In genomic region chr10:89874036-89874435, GRCm38 (mm10) we compare ENCODE assay signal across 8 mouse cellular contexts. TPM values are rescaled to one million over a fixed set of nuclear protein-coding genes. Genes with fewer than 3 reads are reported as not detected.
DNase-seq lines count a peak whose midpoint lies in the region; ATAC-seq and TF ChIP-seq lines count a peak whose summit lies in the region.

No protein-coding gene starts in this region.

- WGBS in kidney, postnatal 0 days = 6% methylated on average over 8 of the region's 8 CpGs
- WGBS in embryonic facial prominence, embryonic 12.5 days = 9% methylated on average over 8 of the region's 8 CpGs
- 5% methylated on average over 8 of the region's 8 CpGs for WGBS in hindbrain, embryonic 16.5 days
- 3% methylated on average over 8 of the region's 8 CpGs for WGBS in midbrain, postnatal 0 days

- no peaks in the 10 kb centered on the region for H3K9me3 ChIP-seq in kidney, postnatal 0 days (replicated peaks; ENCODE audit: low read length)
- no peaks in the 10 kb centered on the region for H3K9me3 ChIP-seq in embryonic facial prominence, embryonic 12.5 days
- no peaks in the 10 kb centered on the region for H3K9me3 ChIP-seq in hindbrain, embryonic 16.5 days (ENCODE audit: control insufficient read depth, low read length)
- H3K9me3 ChIP-seq in midbrain, postnatal 0 days (ENCODE audit: low read length) = no peaks in the 10 kb centered on the region

- H3K4me2 ChIP-seq in kidney, postnatal 0 days (ENCODE audit: low read length) = peak overlapping the region; percentile 93
- H3K4me2 ChIP-seq in embryonic facial prominence, embryonic 12.5 days (replicated peaks) = peak overlapping the region; percentile 96
- peak overlapping the region; percentile 81 for H3K4me2 ChIP-seq in hindbrain, embryonic 16.5 days (ENCODE audit: low read length)
- peak overlapping the region; percentile 65 for H3K4me2 ChIP-seq in midbrain, postnatal 0 days (ENCODE audit: low read depth, low read length, poor library complexity, severe bottlenecking)

- no peaks in the 10 kb centered on the region for H3K36me3 ChIP-seq in kidney, postnatal 0 days (ENCODE audit: insufficient read depth, low read length)
- H3K36me3 ChIP-seq in embryonic facial prominence, embryonic 12.5 days = no peaks in the 10 kb centered on the region
- H3K36me3 ChIP-seq in hindbrain, embryonic 16.5 days (ENCODE audit: control insufficient read depth, insufficient read depth, low read length) = no peaks in the 10 kb centered on the region
- no peaks in the 10 kb centered on the region for H3K36me3 ChIP-seq in midbrain, postnatal 0 days (ENCODE audit: insufficient read depth, low read length)

- no peak for ATAC-seq in kidney, postnatal 0 days (replicated peaks; ENCODE audit: low FRiP score, low read depth)
- no peak for ATAC-seq in embryonic facial prominence, embryonic 12.5 days (ENCODE audit: insufficient number of reproducible peaks, insufficient read depth, low FRiP score, low TSS enrichment)
- no peak for ATAC-seq in hindbrain, embryonic 16.5 days
- ATAC-seq in midbrain, postnatal 0 days (ENCODE audit: low FRiP score) = no peak

- no peak overlapping the region for H3K9ac ChIP-seq in kidney, postnatal 0 days (ENCODE audit: low read depth, low read length)
- no peak overlapping the region; the same call in 1 of the 2 replicates for H3K9ac ChIP-seq in embryonic facial prominence, embryonic 12.5 days
- H3K9ac ChIP-seq in hindbrain, embryonic 16.5 days (ENCODE audit: low read depth, low read length) = peak overlapping the region; percentile 94
- peak overlapping the region; percentile 91 for H3K9ac ChIP-seq in midbrain, postnatal 0 days (replicated peaks; ENCODE audit: low read length, poor library complexity, severe bottlenecking)

- peaks cover 7% of the 10 kb centered on the region; the same call in 1 of the 2 replicates for H3K4me1 ChIP-seq in kidney, postnatal 0 days (replicated peaks; ENCODE audit: insufficient read depth, low read length)
- H3K4me1 ChIP-seq in embryonic facial prominence, embryonic 12.5 days = peaks cover 9% of the 10 kb centered on the region; the same call in 1 of the 2 replicates
- peaks cover 12% of the 10 kb centered on the region for H3K4me1 ChIP-seq in hindbrain, embryonic 16.5 days (ENCODE audit: control insufficient read depth, insufficient read depth, low read depth, low read length)
- 0 out of 2 replicates have a peak, but pooled peaks cover 3% of the 10 kb centered on the region for H3K4me1 ChIP-seq in midbrain, postnatal 0 days (ENCODE audit: insufficient read depth, low read length)

- no peak for TF ChIP-seq CTCF in kidney, postnatal 0 days (IDR thresholded peaks at IDR 0.05; ENCODE audit: low read depth)
- TF ChIP-seq CTCF in midbrain, postnatal 0 days (IDR thresholded peaks at IDR 0.05) = no peak

- peak; percentile 7 for DNase-seq in kidney, postnatal 0 days (ENCODE audit: low spot score)
- no peak for DNase-seq in kidney, adult 11 months
- DNase-seq in midbrain, postnatal 0 days (ENCODE audit: low spot score) = peak; percentile 18
- DNase-seq in ovary, postnatal 36 days (ENCODE audit: low spot score) = no peak
- no peak for DNase-seq in T-cell, adult 2 months (ENCODE audit: low spot score)
- DNase-seq in layer of hippocampus, adult 9-10 months (ENCODE audit: low spot score) = no peak

- H3K27ac ChIP-seq in kidney, postnatal 0 days = no peak overlapping the region
- no peak overlapping the region for H3K27ac ChIP-seq in embryonic facial prominence, embryonic 12.5 days
- peak overlapping the region; percentile 95 for H3K27ac ChIP-seq in hindbrain, embryonic 16.5 days (ENCODE audit: low read depth, low read length)
- H3K27ac ChIP-seq in midbrain, postnatal 0 days (ENCODE audit: low read depth, low read length) = peak overlapping the region; percentile 95; the same call in 1 of the 2 replicates

- no peaks in the 10 kb centered on the region for H3K27me3 ChIP-seq in kidney, postnatal 0 days (ENCODE audit: insufficient read depth, low read length)
- peaks cover 14% of the 10 kb centered on the region for H3K27me3 ChIP-seq in embryonic facial prominence, embryonic 12.5 days
- H3K27me3 ChIP-seq in hindbrain, embryonic 16.5 days (replicated peaks; ENCODE audit: control insufficient read depth, insufficient read depth, low read length) = no peaks in the 10 kb centered on the region
- no peaks in the 10 kb centered on the region for H3K27me3 ChIP-seq in midbrain, postnatal 0 days (ENCODE audit: insufficient read depth, low read length)

- peak overlapping the region; percentile 52 for H3K4me3 ChIP-seq in kidney, postnatal 0 days (replicated peaks; ENCODE audit: low read depth, low read length)
- H3K4me3 ChIP-seq in embryonic facial prominence, embryonic 12.5 days = peak overlapping the region; percentile 61
- H3K4me3 ChIP-seq in hindbrain, embryonic 16.5 days (ENCODE audit: low read length) = peak overlapping the region; percentile 85
- peak overlapping the region; percentile 59 for H3K4me3 ChIP-seq in midbrain, postnatal 0 days (ENCODE audit: low read depth, low read length)

RNA-seq across cellular contexts. Expression of gene Anks1b, which starts 0.7 kb away (rescaled TPM):
- polyA plus RNA-seq in kidney, postnatal 0 days (2015; fragmentation: Nextera tagmentation; extraction: Ambion mirVana) = 2.4 and 3.1 TPM in 2 replicates
- polyA plus RNA-seq in embryonic facial prominence, embryonic 12.5 days (2016; fragmentation: Nextera tagmentation; extraction: Ambion mirVana) = 2.1 and 2.8 TPM in 2 replicates
- 78.3 and 84.2 TPM in 2 replicates for polyA plus RNA-seq in hindbrain, embryonic 16.5 days (2015; fragmentation: Nextera tagmentation; extraction: Ambion mirVana)
- 159 and 342 TPM in 2 replicates for total RNA-seq in midbrain, postnatal 0 days (2014; rRNA removed)
- polyA plus RNA-seq in midbrain, postnatal 0 days (2015; fragmentation: Nextera tagmentation; extraction: Ambion mirVana) = 95.4 and 105 TPM in 2 replicates

Comparison
In these comparisons a context has a peak if more than half of its experiments do, and no peak if none do; other contexts are left out.
1. DNase-seq: peak in kidney, postnatal 0 days (single experiment) and midbrain, postnatal 0 days (single experiment); none in kidney, adult 11 months (single experiment), ovary, postnatal 36 days (single experiment), T-cell, adult 2 months (single experiment) and layer of hippocampus, adult 9-10 months (single experiment).
2. H3K27ac ChIP-seq: peak in hindbrain, embryonic 16.5 days (single experiment) and midbrain, postnatal 0 days (single experiment); none in kidney, postnatal 0 days (single experiment) and embryonic facial prominence, embryonic 12.5 days (single experiment).
3. H3K9ac ChIP-seq: peak in hindbrain, embryonic 16.5 days (single experiment) and midbrain, postnatal 0 days (single experiment); none in kidney, postnatal 0 days (single experiment) and embryonic facial prominence, embryonic 12.5 days (single experiment).
4. RNA of gene Anks1b, which starts 0.7 kb away (polyA plus RNA-seq): 95.4 to 105 TPM in midbrain, postnatal 0 days and 78.3 to 84.2 TPM in hindbrain, embryonic 16.5 days; 2.4 to 3.1 TPM in kidney, postnatal 0 days and 2.1 to 2.8 TPM in embryonic facial prominence, embryonic 12.5 days; every median in the first group is over 10 times any median in the second.
5. Peak in every context shown above with its lines, with median percentiles within 50 percentile points of each other: H3K4me2 ChIP-seq and H3K4me3 ChIP-seq.